Mouse (Mus musculus): ENCODE results near the gene Ugt1a6b.
"Not testable (repeated sequence)": the region's sequence is repeated elsewhere in the genome, so short reads cannot be mapped to it uniquely, and the experiment has no call there.

- TF ChIP-seq CTCF (conservative IDR thresholded peaks at IDR 0.05; ENCODE audit: low read length); NANOG (IDR thresholded peaks at IDR 0.05; ENCODE audit: borderline replicate concordance, low read length); POU5F1 (IDR thresholded peaks at IDR 0.05; ENCODE audit: borderline replicate concordance, low read length): not testable (repeated sequence)
Measured at GRCm38 (mm10) chr1:88103697-88104468, 831 bp downstream of the Ugt1a6b start.

All from E14TG2a.4 (cell line).